In the genomic region with DNA sequence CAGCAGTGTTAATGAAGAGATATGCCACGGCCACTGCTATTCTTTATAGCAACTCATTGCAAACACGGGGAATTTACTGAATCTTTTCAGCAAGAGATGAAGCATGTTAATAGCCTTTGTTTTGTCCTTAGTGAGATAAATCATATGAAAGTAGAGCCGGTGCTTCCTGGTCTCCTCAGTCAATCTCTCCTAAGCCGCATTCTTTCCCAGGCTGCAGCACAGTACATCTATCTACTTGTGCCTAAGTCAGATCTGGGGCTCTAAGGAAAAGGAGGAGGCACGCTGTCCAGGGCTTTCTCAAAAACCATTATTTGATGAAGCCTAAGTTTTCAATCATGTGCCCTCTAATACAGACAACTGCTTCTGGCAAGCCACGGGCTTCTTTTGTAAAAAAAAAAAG, we compare ENCODE assay signal across 21 mouse cellular contexts.
"Had no signal": no experiment of that assay in that cellular context is flagged by ENCODE, and none has a peak within 500 bp of the region (broad histone marks: within the 10 kb centered on the region; RNA-seq: fewer than 3 reads in every experiment).

No protein-coding gene starts in this region.

- ATAC-seq: inflammation-experienced regulatory T-cells, adult 6 months; intestine, embryonic 16.5 days had no signal

- DNase-seq: kidney, adult 18-20 months; kidney, postnatal 36 days; layer of hippocampus, adult 9-11 months; liver; liver, embryonic 13.5 days; lung, adult 2 months; lung, postnatal 14 days; lung, postnatal 4 days; retina, postnatal 1 day; right cerebral cortex, postnatal 25 days; spleen, adult 18-20 months; thymus, adult 18-20 months; thymus, postnatal 36 days had no signal

- H3K27me3 ChIP-seq: kidney, embryonic 15.5 days; limb, embryonic 13.5 days; liver, embryonic 13.5 days; midbrain, embryonic 12.5 days; stomach, embryonic 15.5 days had no signal

- H3K9ac ChIP-seq: kidney, embryonic 15.5 days; limb, embryonic 13.5 days; liver, embryonic 13.5 days; midbrain, embryonic 12.5 days; stomach, embryonic 15.5 days had no signal

- H3K27ac ChIP-seq: kidney, embryonic 15.5 days; layer of hippocampus, adult 2 months; limb, embryonic 10.5 days; limb, embryonic 13.5 days; liver, embryonic 13.5 days; midbrain, embryonic 12.5 days; stomach, embryonic 15.5 days had no signal

- H3K4me3 ChIP-seq: kidney, embryonic 15.5 days; layer of hippocampus, adult 2 months; limb, embryonic 10.5 days; limb, embryonic 13.5 days; liver, embryonic 13.5 days; midbrain, embryonic 12.5 days; stomach, embryonic 15.5 days had no signal

- H3K9me3 ChIP-seq: kidney, embryonic 15.5 days; limb, embryonic 10.5 days; limb, embryonic 13.5 days; liver, embryonic 13.5 days; midbrain, embryonic 12.5 days; stomach, embryonic 15.5 days had no signal

- H3K4me2 ChIP-seq: kidney, embryonic 15.5 days; limb, embryonic 13.5 days; liver, embryonic 13.5 days; midbrain, embryonic 12.5 days; stomach, embryonic 15.5 days had no signal

- H3K4me1 ChIP-seq: liver, embryonic 13.5 days; stomach, embryonic 15.5 days had no signal

- H3K36me3 ChIP-seq: kidney, embryonic 15.5 days; limb, embryonic 10.5 days; limb, embryonic 13.5 days; liver, embryonic 13.5 days; midbrain, embryonic 12.5 days; stomach, embryonic 15.5 days had no signal
